Mouse (Mus musculus) stomach, embryonic 15.5 days (tissue): ENCODE measurements around the gene Timp2. TPM values are rescaled to one million over a fixed set of nuclear protein-coding genes. Genes with fewer than 3 reads are reported as not detected.
A peak's percentile ranks its signal among the peaks of the same experiment; 100 is the strongest.

Source experiments
- ATAC-seq: fragments of 200-750 bp; cut with Nextera tagmentation; 2 replicates; pipeline ENCODE4 v1.8.0; 2017; ENCODE audit warnings: low read depth, moderate number of reproducible peaks, moderate TSS enrichment; ENCODE audit not compliant: insufficient read depth, low FRiP score
- H3K27ac ChIP-seq: fragments of 300-500 bp; sonication (generic); 2 replicates; pipeline ENCODE4 v1.5.1; 2015; ENCODE audit warnings: mild to moderate bottlenecking, inconsistent platforms
- H3K27me3 ChIP-seq: fragments of 300-500 bp; sonication (generic); replicated peaks from 2 replicates; pipeline ENCODE4 v1.6.1; 2015; ENCODE audit warnings: inconsistent platforms
- H3K36me3 ChIP-seq: fragments of 300-500 bp; sonication (generic); 2 replicates; pipeline ENCODE4 v1.6.1; 2015; ENCODE audit warnings: inconsistent platforms
- H3K4me1 ChIP-seq: fragments of 300-500 bp; sonication (generic); 2 replicates; pipeline ENCODE4 v1.6.1; 2015; ENCODE audit warnings: inconsistent platforms
- H3K4me2 ChIP-seq: fragments of 300-500 bp; sonication (generic); 2 replicates; pipeline ENCODE4 v1.6.1; 2015; ENCODE audit warnings: mild to moderate bottlenecking, inconsistent platforms
- H3K4me3 ChIP-seq: fragments of 300-500 bp; sonication (generic); replicated peaks from 2 replicates; pipeline ENCODE4 v1.5.1; 2015; ENCODE audit warnings: inconsistent platforms
- H3K9ac ChIP-seq: fragments of 300-500 bp; sonication (generic); 2 replicates; pipeline ENCODE4 v1.6.1; 2015; ENCODE audit warnings: inconsistent platforms
- H3K9me3 ChIP-seq: fragments of 300-500 bp; sonication (generic); 2 replicates; pipeline ENCODE4 v1.6.1; 2016; ENCODE audit warnings: inconsistent platforms
- WGBS: fragments of 180-500 bp; shearing (Covaris S2); methylation state at CpG from one replicate; pipeline ENCODE4 v1.1.7; 2015; 5-methylcytosine and 5-hydroxymethylcytosine counted together
- polyA plus RNA-seq: library from polyadenylated mRNA; unstranded; fragments of >200 nt; fragmentation: Nextera tagmentation; extraction: Ambion mirVana; gene quantifications from 2 replicates; pipeline ENCODE4 v1.2.1, GENCODE M21; 2015

Timp2 gene
- polyA plus RNA-seq, 1 experiment from 2014 or later: 83.0 TPM

GRCm38 (mm10) chr11:118287573-118287972 lies 68.0 kb downstream of the Timp2 start:
- peaks cover 35% of the 10 kb centered on the region for H3K36me3 ChIP-seq
- no peak overlapping the region for H3K4me3 ChIP-seq
- no peaks in the 10 kb centered on the region for H3K27me3 ChIP-seq
- no peak overlapping the region for H3K27ac ChIP-seq
- no peak overlapping the region for H3K4me2 ChIP-seq
- no peak for ATAC-seq
- H3K9me3 ChIP-seq: no peaks in the 10 kb centered on the region
- H3K4me1 ChIP-seq: peaks cover 14% of the 10 kb centered on the region
- 94% methylated on average over 9 of the region's 9 CpGs for WGBS
- no peak overlapping the region for H3K9ac ChIP-seq

GRCm38 (mm10) chr11:118286434-118286833 lies 69.1 kb downstream of the Timp2 start:
- Histone ChIP-seq H3K4me1 (peaks cover 14% of the 10 kb centered on the region), H3K36me3 (peaks cover 41% of the 10 kb centered on the region), H3K9ac (no peak overlapping the region), H3K4me3 (no peak overlapping the region), H3K9me3 (no peaks in the 10 kb centered on the region), H3K27ac (peak overlapping the region; percentile 37), H3K27me3 (no peaks in the 10 kb centered on the region), H3K4me2 (no peak overlapping the region)
- ATAC-seq: no peak
- 75% methylated on average over 9 of the region's 9 CpGs for WGBS

DNA sequence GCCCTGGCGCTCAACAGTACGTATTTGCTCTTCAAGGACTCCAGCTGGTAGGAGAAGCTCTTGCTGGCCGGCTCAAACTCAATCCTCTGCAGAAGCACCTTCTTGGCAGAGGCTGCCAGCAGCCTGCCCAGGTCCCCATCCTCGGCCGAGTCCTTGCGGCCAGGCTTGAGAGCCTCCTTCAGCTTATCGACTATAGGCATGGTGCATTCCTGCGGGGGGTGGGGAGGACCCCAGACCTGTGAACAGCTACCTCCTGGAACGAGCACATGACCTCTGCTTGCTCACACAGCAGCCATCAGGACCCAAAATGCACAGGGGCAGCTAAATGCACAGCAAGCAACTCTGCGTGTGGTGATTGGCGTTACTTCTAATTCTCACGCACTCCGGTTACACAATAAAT lies 69.7 kb downstream of the Timp2 start:
- ATAC-seq: no peak

DNA sequence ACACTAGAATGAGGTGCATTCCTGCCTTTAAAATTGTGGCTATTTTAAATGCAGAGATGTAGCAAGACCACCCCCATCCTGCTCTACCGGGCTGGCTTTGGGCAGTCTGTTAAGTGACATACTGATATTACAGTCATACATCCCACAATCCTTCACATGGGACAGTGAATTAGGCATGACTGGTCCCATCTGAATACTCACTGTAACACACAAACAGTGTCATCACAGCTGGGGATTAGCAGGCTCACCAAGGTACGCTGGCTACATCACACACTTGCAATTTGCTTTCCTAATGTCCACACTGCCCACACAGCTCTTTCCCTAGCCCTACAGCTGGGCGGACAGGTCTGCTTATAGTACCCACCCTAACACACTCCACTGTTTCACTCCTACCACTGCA lies 75.3 kb downstream of the Timp2 start:
- Histone ChIP-seq H3K27me3 (no peaks in the 10 kb centered on the region), H3K4me2 (no peak overlapping the region), H3K9ac (no peak overlapping the region), H3K9me3 (no peaks in the 10 kb centered on the region), H3K36me3 (peaks cover 71% of the 10 kb centered on the region), H3K27ac (no peak overlapping the region), H3K4me3 (no peak overlapping the region), H3K4me1 (no peaks in the 10 kb centered on the region)
- no peak for ATAC-seq
- WGBS: 89% methylated on average over 3 of the region's 3 CpGs

More for the DNA sequence above, 69.7 kb downstream of the Timp2 start:
- peaks cover 14% of the 10 kb centered on the region for H3K4me1 ChIP-seq
- H3K9me3 ChIP-seq: no peaks in the 10 kb centered on the region
- no peak overlapping the region for H3K4me3 ChIP-seq
- WGBS: 82% methylated on average over 13 of the region's 13 CpGs
- H3K27me3 ChIP-seq: no peaks in the 10 kb centered on the region
- H3K9ac ChIP-seq: no peak overlapping the region
- no peak overlapping the region for H3K4me2 ChIP-seq
- H3K27ac ChIP-seq: no peak overlapping the region
- H3K36me3 ChIP-seq: peaks cover 43% of the 10 kb centered on the region

GRCm38 (mm10) chr11:118276328-118276727 lies 79.2 kb downstream of the Timp2 start:
- H3K27ac ChIP-seq: no peak overlapping the region
- no peak overlapping the region for H3K4me2 ChIP-seq
- H3K4me1 ChIP-seq: no peaks in the 10 kb centered on the region
- no peak for ATAC-seq
- no peaks in the 10 kb centered on the region for H3K27me3 ChIP-seq
- H3K36me3 ChIP-seq: peaks cover 75% of the 10 kb centered on the region
- no peak overlapping the region for H3K4me3 ChIP-seq
- H3K9ac ChIP-seq: no peak overlapping the region
- no peaks in the 10 kb centered on the region for H3K9me3 ChIP-seq
- WGBS: 85% methylated on average over 7 of the region's 7 CpGs

DNA sequence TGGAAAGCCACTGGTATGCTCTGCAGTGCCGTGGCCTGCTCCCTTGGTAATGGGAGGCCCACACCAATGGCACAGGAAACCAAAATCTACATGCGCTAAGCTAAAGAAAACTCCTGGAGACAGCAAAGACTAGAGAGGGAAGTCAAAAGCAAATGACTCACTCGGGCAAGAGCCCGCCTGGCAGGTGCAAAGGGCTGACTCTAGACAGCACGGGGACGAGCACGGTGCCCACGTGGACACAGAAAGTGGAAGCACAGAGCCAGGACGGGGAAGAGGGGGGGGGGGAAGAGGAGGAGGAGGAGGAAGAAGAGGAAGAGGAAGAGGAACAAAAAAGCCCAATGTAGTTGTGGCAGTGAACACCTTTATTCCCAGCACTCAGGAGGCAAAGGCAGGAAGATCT lies 80.4 kb downstream of the Timp2 start:
- no peak for ATAC-seq
- H3K9me3 ChIP-seq: no peaks in the 10 kb centered on the region
- WGBS: 84% methylated on average over 9 of the region's 9 CpGs
- no peak overlapping the region for H3K27ac ChIP-seq
- no peaks in the 10 kb centered on the region for H3K4me1 ChIP-seq
- no peak overlapping the region for H3K9ac ChIP-seq
- H3K4me3 ChIP-seq: no peak overlapping the region
- no peak overlapping the region for H3K4me2 ChIP-seq
- H3K36me3 ChIP-seq: peaks cover 79% of the 10 kb centered on the region
- no peaks in the 10 kb centered on the region for H3K27me3 ChIP-seq

DNA sequence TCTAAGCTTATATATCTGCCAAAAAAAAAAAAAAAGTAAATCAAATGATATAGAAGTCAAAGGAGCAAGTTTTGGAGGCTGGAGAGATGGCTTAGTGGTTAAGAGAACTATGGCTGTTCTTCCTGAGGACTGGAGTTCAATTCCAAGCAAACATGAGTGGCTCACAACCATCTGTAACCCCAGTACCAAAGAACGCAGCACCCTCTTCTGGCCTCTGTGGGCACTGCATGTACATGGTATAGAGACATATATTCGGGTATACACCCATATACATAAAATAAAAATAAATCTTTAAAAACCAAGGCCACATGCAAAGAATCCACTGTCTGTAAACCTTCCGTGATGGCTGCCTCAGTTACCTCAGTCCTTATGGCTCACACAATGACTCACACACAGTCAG lies 85.7 kb downstream of the Timp2 start:
- no peak for ATAC-seq
- 91% methylated on average over 3 of the region's 3 CpGs for WGBS
- H3K27ac ChIP-seq: no peak overlapping the region
- H3K27me3 ChIP-seq: no peaks in the 10 kb centered on the region
- no peak overlapping the region for H3K4me2 ChIP-seq
- H3K4me1 ChIP-seq: no peaks in the 10 kb centered on the region
- no peak overlapping the region for H3K4me3 ChIP-seq
- H3K9me3 ChIP-seq: no peaks in the 10 kb centered on the region
- H3K36me3 ChIP-seq: peaks cover 81% of the 10 kb centered on the region
- no peak overlapping the region for H3K9ac ChIP-seq

GRCm38 (mm10) chr11:118266666-118267046 lies 88.9 kb downstream of the Timp2 start:
- 90% methylated on average over 7 of the region's 7 CpGs for WGBS
- H3K27me3 ChIP-seq: no peaks in the 10 kb centered on the region
- H3K9ac ChIP-seq: no peak overlapping the region
- H3K36me3 ChIP-seq: peaks cover 83% of the 10 kb centered on the region
- no peak overlapping the region for H3K4me3 ChIP-seq
- no peak overlapping the region for H3K4me2 ChIP-seq
- ATAC-seq: no peak
- H3K4me1 ChIP-seq: no peaks in the 10 kb centered on the region
- no peaks in the 10 kb centered on the region for H3K9me3 ChIP-seq
- H3K27ac ChIP-seq: no peak overlapping the region

DNA sequence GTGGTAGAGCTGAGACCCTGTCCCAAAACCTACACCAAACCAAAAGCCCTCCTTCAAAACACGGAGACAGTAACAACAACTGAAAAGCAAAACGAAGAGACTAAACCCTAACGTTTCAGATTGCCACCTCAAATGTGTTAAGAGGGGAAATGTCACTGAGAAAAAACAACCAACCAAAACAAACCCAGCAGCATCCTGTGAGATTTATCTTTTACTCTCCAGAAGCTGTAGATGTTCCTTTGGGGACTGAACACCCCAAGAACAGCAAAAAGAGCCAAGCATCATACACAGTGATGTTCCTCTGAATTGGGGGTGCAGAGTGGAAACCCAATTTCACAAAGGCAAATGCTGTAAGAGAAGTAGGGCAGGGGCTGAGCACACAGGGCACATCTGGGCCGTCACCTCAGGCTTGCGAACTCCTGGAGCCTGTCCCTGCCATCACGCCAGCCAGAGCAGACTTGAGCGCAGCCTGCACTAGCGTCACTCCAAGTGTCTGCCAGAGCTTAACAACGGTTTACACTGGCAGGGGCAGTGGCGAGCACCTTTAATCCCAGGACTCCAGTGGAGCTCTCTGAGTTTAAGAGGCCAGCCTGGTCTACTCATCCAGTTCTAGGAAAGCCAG lies 89.4 kb downstream of the Timp2 start:
- WGBS: 88% methylated on average over 10 of the region's 10 CpGs
- Histone ChIP-seq H3K9ac (no peak overlapping the region), H3K4me3 (no peak overlapping the region), H3K27me3 (no peaks in the 10 kb centered on the region), H3K4me1 (no peaks in the 10 kb centered on the region), H3K4me2 (no peak overlapping the region), H3K36me3 (peaks cover 83% of the 10 kb centered on the region), H3K27ac (no peak overlapping the region), H3K9me3 (no peaks in the 10 kb centered on the region)
- no peak for ATAC-seq

GRCm38 (mm10) chr11:118265621-118266020 lies 89.9 kb downstream of the Timp2 start:
- no peaks in the 10 kb centered on the region for H3K27me3 ChIP-seq
- no peaks in the 10 kb centered on the region for H3K9me3 ChIP-seq
- no peak for ATAC-seq
- no peak overlapping the region for H3K27ac ChIP-seq
- peaks cover 85% of the 10 kb centered on the region for H3K36me3 ChIP-seq
- H3K9ac ChIP-seq: no peak overlapping the region
- 87% methylated on average over 11 of the region's 11 CpGs for WGBS
- H3K4me2 ChIP-seq: no peak overlapping the region
- no peak overlapping the region for H3K4me3 ChIP-seq
- no peaks in the 10 kb centered on the region for H3K4me1 ChIP-seq

GRCm38 (mm10) chr11:118263146-118263545 lies 92.4 kb downstream of the Timp2 start:
- Histone ChIP-seq H3K9ac (no peak overlapping the region), H3K4me3 (no peak overlapping the region), H3K4me1 (no peaks in the 10 kb centered on the region), H3K9me3 (no peaks in the 10 kb centered on the region), H3K27me3 (no peaks in the 10 kb centered on the region), H3K27ac (no peak overlapping the region), H3K36me3 (peaks cover 89% of the 10 kb centered on the region), H3K4me2 (no peak overlapping the region)
- no peak for ATAC-seq
- 92% methylated on average over 5 of the region's 5 CpGs for WGBS

DNA sequence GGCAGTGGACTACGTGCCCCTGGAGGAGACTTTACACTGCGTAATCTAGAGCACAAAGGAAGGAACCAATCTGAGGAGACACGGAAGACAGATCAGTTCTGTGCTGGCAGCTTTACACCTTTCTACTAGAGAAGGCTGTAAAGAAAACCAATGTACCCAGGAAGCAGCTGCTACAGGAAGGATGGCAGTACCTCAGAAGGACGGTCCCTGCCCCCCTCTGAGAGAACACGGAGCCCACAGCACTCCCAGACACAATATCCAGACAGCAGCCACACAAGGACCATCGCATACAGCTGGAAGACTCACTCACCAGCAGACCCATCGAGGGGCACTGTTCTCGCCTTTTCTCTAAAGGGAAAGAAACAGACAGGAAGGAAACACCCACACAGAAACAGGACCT lies 95.5 kb downstream of the Timp2 start:
- ATAC-seq: no peak
- Histone ChIP-seq H3K9me3 (no peaks in the 10 kb centered on the region), H3K9ac (no peak overlapping the region), H3K36me3 (peaks cover 75% of the 10 kb centered on the region), H3K27me3 (no peaks in the 10 kb centered on the region), H3K27ac (no peak overlapping the region), H3K4me2 (no peak overlapping the region), H3K4me3 (no peak overlapping the region), H3K4me1 (no peaks in the 10 kb centered on the region)
- 85% methylated on average over 8 of the region's 8 CpGs for WGBS

DNA sequence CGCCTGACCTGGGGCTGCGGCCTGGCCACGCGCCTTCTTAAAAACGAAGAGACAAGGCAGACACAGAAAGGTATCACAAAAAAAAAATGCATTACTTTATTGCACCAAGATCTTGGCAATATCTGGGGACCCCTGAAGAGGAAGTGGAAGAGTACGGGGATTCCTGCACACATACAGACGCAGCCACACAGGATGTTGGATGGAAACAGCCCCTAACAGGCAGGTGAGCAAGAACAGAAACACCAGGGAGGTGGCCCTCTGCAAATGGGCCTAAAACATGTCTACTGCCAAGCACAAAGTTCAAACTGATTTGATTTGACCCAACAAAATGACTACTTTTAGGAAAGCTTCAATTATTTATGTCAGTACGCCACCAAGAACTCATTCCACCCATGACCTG lies 96.0 kb downstream of the Timp2 start:
- Histone ChIP-seq H3K36me3 (peaks cover 70% of the 10 kb centered on the region), H3K4me2 (no peak overlapping the region), H3K4me3 (no peak overlapping the region), H3K9ac (no peak overlapping the region), H3K4me1 (peaks cover 3% of the 10 kb centered on the region), H3K27ac (no peak overlapping the region), H3K9me3 (no peaks in the 10 kb centered on the region), H3K27me3 (no peaks in the 10 kb centered on the region)
- no peak for ATAC-seq
- 93% methylated on average over 8 of the region's 8 CpGs for WGBS
